Mouse (Mus musculus) cerebellum, adult 2 months (tissue): ENCODE results near the gene Gk.

Source experiments
- CTCF ChIP-seq: fragments of 200-500 bp; IDR thresholded peaks from 2 replicates; pipeline ENCODE4 v1.5.1; 2011; ENCODE audit warnings: low read depth, mild to moderate bottlenecking, control low read depth, low read length, moderate library complexity, borderline replicate concordance; ENCODE audit not compliant: insufficient read depth
- POLR2A ChIP-seq: fragments of 200-500 bp; IDR thresholded peaks from 2 replicates; pipeline ENCODE4 v1.6.1; 2011; ENCODE audit warnings: low read length, control low read depth, borderline replicate concordance; ENCODE audit not compliant: insufficient read depth

DNA sequence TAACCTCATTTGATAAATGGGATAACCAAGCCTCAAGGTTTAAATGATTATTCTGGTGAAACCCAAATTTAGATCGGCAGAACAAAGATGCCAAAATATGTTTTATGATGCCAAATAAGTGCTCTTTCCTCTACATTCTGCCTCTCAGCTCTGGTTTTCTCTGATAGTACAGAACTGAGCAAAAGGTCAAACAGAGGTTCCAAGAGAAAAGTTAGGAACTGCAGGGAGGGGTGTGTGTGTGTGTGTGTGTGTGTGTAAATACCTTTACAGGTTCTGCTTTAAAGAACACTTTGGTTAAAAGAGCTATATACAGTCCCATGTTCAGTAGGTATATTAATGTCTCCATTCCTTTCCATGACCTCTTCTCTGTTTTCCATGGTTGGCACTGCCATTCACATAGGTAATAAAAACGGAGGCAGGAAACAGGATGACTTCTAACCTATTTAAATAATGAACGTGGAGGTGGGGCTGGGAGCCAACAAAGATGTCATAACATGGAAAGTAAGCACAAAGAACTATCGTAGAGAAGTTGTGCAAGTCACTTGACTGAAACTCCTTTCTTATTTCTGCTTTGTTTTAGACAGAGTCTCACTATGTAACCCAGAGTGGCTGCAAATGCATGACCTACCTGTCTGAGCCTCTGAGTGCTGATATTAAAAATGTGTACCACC is 28.2 kb upstream of the Gk start:
- TF ChIP-seq CTCF = no peak
- no peak for TF ChIP-seq POLR2A
